8 mouse cellular contexts compared by ENCODE assay signal in the genomic region with DNA sequence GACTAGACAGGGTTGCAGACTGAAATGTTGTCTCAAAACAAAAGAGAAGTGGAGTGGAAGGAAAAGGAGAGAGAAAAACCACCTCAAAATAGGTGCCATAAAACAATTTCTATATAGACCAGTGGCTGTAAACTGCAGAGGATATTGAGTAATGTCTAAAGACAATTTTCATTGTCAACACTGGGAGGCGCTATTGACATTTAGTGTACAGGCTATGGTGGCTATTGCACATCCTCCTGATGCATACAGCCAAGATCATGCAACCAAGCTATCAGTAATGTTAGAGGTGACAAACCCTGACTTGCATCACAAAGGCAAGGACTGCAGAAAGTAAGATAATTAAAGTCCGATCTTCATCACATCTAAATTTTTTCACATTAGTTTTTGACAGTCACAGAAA.
DNase-seq lines count a peak whose midpoint lies in the region; ATAC-seq and TF ChIP-seq lines count a peak whose summit lies in the region.

No protein-coding gene starts in this region.

- peak; percentile 43 for DNase-seq in embryonic facial prominence, embryonic 11.5 days (ENCODE audit: low spot score)
- no peak for DNase-seq in embryonic facial prominence, embryonic 10.5 days (ENCODE audit: low spot score)
- peak; percentile 38 for DNase-seq in lung, postnatal 10 days
- no peak for DNase-seq in lung, adult 18-20 months
- peak; percentile 16 for DNase-seq in embryonic facial prominence, embryonic 14.5 days (ENCODE audit: low spot score)
- peak; percentile 53 for DNase-seq in midbrain, postnatal 0 days (ENCODE audit: low spot score)
- no peak for DNase-seq in kidney, adult 8-10 months

- no peaks in the 10 kb centered on the region for H3K27me3 ChIP-seq in embryonic facial prominence, embryonic 11.5 days (ENCODE audit: control insufficient read depth, insufficient read depth, low read length)
- no peaks in the 10 kb centered on the region for H3K27me3 ChIP-seq in embryonic facial prominence, embryonic 10.5 days (replicated peaks; ENCODE audit: low read depth, poor library complexity, severe bottlenecking)
- H3K27me3 ChIP-seq in embryonic facial prominence, embryonic 14.5 days (replicated peaks; ENCODE audit: control insufficient read depth, insufficient read depth, low read length), result no peaks in the 10 kb centered on the region
- H3K27me3 ChIP-seq in midbrain, postnatal 0 days (ENCODE audit: insufficient read depth, low read length), result no peaks in the 10 kb centered on the region
- H3K27me3 ChIP-seq in heart, embryonic 12.5 days (replicated peaks), result no peaks in the 10 kb centered on the region

- H3K4me2 ChIP-seq in embryonic facial prominence, embryonic 11.5 days (ENCODE audit: low read depth, low read length), result no peak overlapping the region
- H3K4me2 ChIP-seq in embryonic facial prominence, embryonic 14.5 days (ENCODE audit: low read depth, low read length), result no peak overlapping the region
- H3K4me2 ChIP-seq in midbrain, postnatal 0 days (ENCODE audit: low read depth, low read length, poor library complexity, severe bottlenecking), result no peak overlapping the region
- no peak overlapping the region for H3K4me2 ChIP-seq in heart, embryonic 12.5 days

- WGBS in embryonic facial prominence, embryonic 11.5 days, result 47% methylated on average over 2 of the region's 2 CpGs
- 46% methylated on average over 2 of the region's 2 CpGs for WGBS in embryonic facial prominence, embryonic 10.5 days
- 44% methylated on average over 2 of the region's 2 CpGs for WGBS in embryonic facial prominence, embryonic 14.5 days
- 54% methylated on average over 2 of the region's 2 CpGs for WGBS in midbrain, postnatal 0 days
- WGBS in heart, embryonic 12.5 days, result 48% methylated on average over 2 of the region's 2 CpGs

- H3K4me3 ChIP-seq in embryonic facial prominence, embryonic 11.5 days (ENCODE audit: low read depth, low read length), result no peak overlapping the region
- no peak overlapping the region for H3K4me3 ChIP-seq in embryonic facial prominence, embryonic 10.5 days
- no peak overlapping the region for H3K4me3 ChIP-seq in embryonic facial prominence, embryonic 14.5 days (ENCODE audit: low read depth, low read length)
- H3K4me3 ChIP-seq in midbrain, postnatal 0 days (ENCODE audit: low read depth, low read length), result no peak overlapping the region
- H3K4me3 ChIP-seq in heart, embryonic 12.5 days, result no peak overlapping the region

- no peak overlapping the region for H3K9ac ChIP-seq in embryonic facial prominence, embryonic 11.5 days (replicated peaks; ENCODE audit: low read length)
- H3K9ac ChIP-seq in embryonic facial prominence, embryonic 14.5 days (ENCODE audit: low read depth, low read length), result no peak overlapping the region
- no peak overlapping the region for H3K9ac ChIP-seq in midbrain, postnatal 0 days (replicated peaks; ENCODE audit: low read length, poor library complexity, severe bottlenecking)
- H3K9ac ChIP-seq in heart, embryonic 12.5 days, result no peak overlapping the region

- H3K4me1 ChIP-seq in embryonic facial prominence, embryonic 11.5 days (ENCODE audit: control insufficient read depth, insufficient read depth, low read length), result no peaks in the 10 kb centered on the region
- H3K4me1 ChIP-seq in embryonic facial prominence, embryonic 10.5 days, result no peaks in the 10 kb centered on the region
- no peaks in the 10 kb centered on the region for H3K4me1 ChIP-seq in embryonic facial prominence, embryonic 14.5 days (ENCODE audit: control insufficient read depth, insufficient read depth, low read length)
- no peaks in the 10 kb centered on the region for H3K4me1 ChIP-seq in midbrain, postnatal 0 days (ENCODE audit: insufficient read depth, low read length)
- H3K4me1 ChIP-seq in heart, embryonic 12.5 days (replicated peaks), result no peaks in the 10 kb centered on the region

- H3K27ac ChIP-seq in embryonic facial prominence, embryonic 11.5 days (replicated peaks; ENCODE audit: low read depth, low read length), result no peak overlapping the region
- no peak overlapping the region for H3K27ac ChIP-seq in embryonic facial prominence, embryonic 10.5 days (replicated peaks)
- no peak overlapping the region for H3K27ac ChIP-seq in embryonic facial prominence, embryonic 14.5 days (replicated peaks; ENCODE audit: low read depth, low read length)
- H3K27ac ChIP-seq in midbrain, postnatal 0 days (ENCODE audit: low read depth, low read length), result no peak overlapping the region
- H3K27ac ChIP-seq in heart, embryonic 12.5 days (ENCODE audit: poor library complexity, severe bottlenecking), result no peak overlapping the region

- no peak; the same call in 1 of the 2 replicates for ATAC-seq in embryonic facial prominence, embryonic 11.5 days (replicated peaks; ENCODE audit: insufficient number of reproducible peaks, low FRiP score, low TSS enrichment, low read depth)
- ATAC-seq in embryonic facial prominence, embryonic 14.5 days (ENCODE audit: low read depth), result 0 out of 2 replicates have a peak, but pooled peaks have one; percentile 50
- ATAC-seq in midbrain, postnatal 0 days (ENCODE audit: low FRiP score), result 0 out of 2 replicates have a peak, but pooled peaks have one; percentile 56
- ATAC-seq in heart, embryonic 12.5 days (ENCODE audit: insufficient number of reproducible peaks, low FRiP score), result no peak

- H3K9me3 ChIP-seq in embryonic facial prominence, embryonic 11.5 days (replicated peaks; ENCODE audit: control insufficient read depth, low read length), result no peaks in the 10 kb centered on the region
- no peaks in the 10 kb centered on the region for H3K9me3 ChIP-seq in embryonic facial prominence, embryonic 10.5 days
- no peaks in the 10 kb centered on the region for H3K9me3 ChIP-seq in embryonic facial prominence, embryonic 14.5 days (ENCODE audit: control insufficient read depth, low read length)
- no peaks in the 10 kb centered on the region for H3K9me3 ChIP-seq in midbrain, postnatal 0 days (ENCODE audit: low read length)
- H3K9me3 ChIP-seq in heart, embryonic 12.5 days (replicated peaks), result 0 out of 2 replicates have a peak, but pooled peaks cover 3% of the 10 kb centered on the region

- TF ChIP-seq CTCF in midbrain, postnatal 0 days (IDR thresholded peaks at IDR 0.05), result peak; percentile 65

- H3K36me3 ChIP-seq in embryonic facial prominence, embryonic 11.5 days (replicated peaks; ENCODE audit: control insufficient read depth, insufficient read depth, low read depth, low read length), result no peaks in the 10 kb centered on the region
- no peaks in the 10 kb centered on the region for H3K36me3 ChIP-seq in embryonic facial prominence, embryonic 10.5 days (replicated peaks)
- H3K36me3 ChIP-seq in embryonic facial prominence, embryonic 14.5 days (ENCODE audit: control insufficient read depth, insufficient read depth, low read length), result no peaks in the 10 kb centered on the region
- H3K36me3 ChIP-seq in midbrain, postnatal 0 days (ENCODE audit: insufficient read depth, low read length), result no peaks in the 10 kb centered on the region
- no peaks in the 10 kb centered on the region for H3K36me3 ChIP-seq in heart, embryonic 12.5 days

Comparison
In these comparisons a context has a peak if more than half of its experiments do, and no peak if none do; other contexts are left out.
1. ATAC-seq: peak in embryonic facial prominence, embryonic 14.5 days (single experiment) and midbrain, postnatal 0 days (single experiment); none in embryonic facial prominence, embryonic 11.5 days (single experiment) and heart, embryonic 12.5 days (single experiment).
2. DNase-seq: peak in embryonic facial prominence, embryonic 11.5 days (single experiment), lung, postnatal 10 days (single experiment), embryonic facial prominence, embryonic 14.5 days (single experiment) and midbrain, postnatal 0 days (single experiment); none in embryonic facial prominence, embryonic 10.5 days (single experiment), lung, adult 18-20 months (0 of 2) and kidney, adult 8-10 months (0 of 2).